Mouse (Mus musculus) fibroblast of lung, adult 2 months (primary cell): ENCODE results near the gene Dpp7.

Source experiments
- DNase-seq: peaks from one replicate; pipeline ENCODE4 v3.0.0-alpha.2; 2011; ENCODE audit warnings: low read depth

Dpp7 gene

GRCm38 (mm10) chr2:25356208-25357079 lies at the start of gene Dpp7:
Dpp7 (minus strand) TSS chr2:25356359.
- peak; percentile 71 for DNase-seq

- DNase-seq, result no peak
Measured at GRCm38 (mm10) chr2:25403994-25404393, 47.8 kb upstream of the Dpp7 start.

GRCm38 (mm10) chr2:25402972-25403601 lies 46.9 kb upstream of the Dpp7 start:
- no peak for DNase-seq

DNA sequence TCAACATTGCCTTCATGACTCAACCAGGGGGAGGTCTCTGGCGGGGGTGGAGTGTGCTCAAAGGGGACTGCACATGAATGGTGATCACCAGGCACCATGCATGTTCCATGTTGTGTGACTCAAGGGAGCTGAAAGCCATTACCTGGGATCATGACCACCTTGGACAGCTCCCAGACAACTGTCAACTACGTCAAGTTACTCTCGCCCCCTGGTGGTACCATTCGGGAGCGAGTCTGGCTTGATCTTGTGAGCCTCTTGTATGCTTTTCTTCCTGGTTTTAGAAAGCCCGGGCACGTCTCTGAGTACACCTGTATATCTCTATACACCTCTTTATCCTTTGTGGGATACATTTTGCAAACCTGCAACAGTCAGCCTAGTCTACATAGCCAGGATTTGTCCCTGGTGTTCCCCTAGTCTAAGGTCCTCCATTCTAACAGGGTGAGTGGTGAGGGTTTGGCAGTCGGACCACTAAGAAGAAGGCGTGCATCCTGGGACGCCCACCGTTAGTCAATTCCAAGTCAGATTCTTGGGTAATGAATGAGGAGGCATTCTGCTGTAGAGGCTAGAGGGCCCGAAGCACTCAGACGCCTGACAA lies 46.3 kb upstream of the Dpp7 start:
- no peak for DNase-seq

- DNase-seq, result no peak
Measured at GRCm38 (mm10) chr2:25400764-25401163, 44.6 kb upstream of the Dpp7 start.

DNA sequence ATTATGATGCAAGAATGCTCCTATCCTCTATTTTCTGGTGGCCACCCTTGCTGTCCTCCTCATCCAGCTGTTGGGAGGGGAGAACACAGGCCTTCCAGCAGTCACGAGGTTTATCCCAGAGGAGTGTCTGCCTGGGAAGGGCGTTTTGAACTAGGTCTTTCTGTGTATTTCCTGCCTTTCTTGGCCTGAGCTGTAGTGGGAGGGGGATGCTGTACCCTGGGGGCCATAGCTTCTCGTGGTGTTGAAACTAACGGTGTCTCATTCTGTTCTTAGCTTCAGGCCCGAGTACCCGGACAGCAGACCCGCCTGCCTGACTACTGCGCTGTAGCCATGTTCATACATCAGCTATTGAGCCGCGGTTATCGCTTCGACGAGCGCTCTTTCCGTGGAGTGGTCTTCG lies 44.1 kb upstream of the Dpp7 start:
- no peak for DNase-seq

- DNase-seq, result no peak
Measured at GRCm38 (mm10) chr2:25399051-25399450, 42.9 kb upstream of the Dpp7 start, which contains the start of gene Npdc1. Npdc1 (plus strand) TSS chr2:25399351.

DNA sequence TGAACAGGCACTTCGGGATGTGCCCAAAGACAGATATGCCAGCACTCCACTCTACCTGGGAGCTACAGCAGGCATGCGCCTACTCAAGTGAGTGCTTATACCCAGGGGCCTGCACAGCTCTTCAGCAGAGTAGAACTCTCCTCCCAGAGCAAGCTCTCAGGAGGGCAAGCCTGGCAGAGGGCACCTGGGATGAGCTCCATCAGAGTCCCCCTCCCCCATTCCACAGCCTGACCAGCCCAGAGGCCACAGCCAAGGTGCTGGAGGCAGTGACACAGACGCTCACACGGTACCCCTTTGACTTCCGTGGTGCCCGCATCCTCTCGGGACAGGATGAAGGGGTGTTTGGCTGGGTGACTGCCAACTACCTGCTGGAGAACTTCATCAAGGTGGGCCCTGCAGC lies 41.9 kb upstream of the Dpp7 start:
- DNase-seq, result no peak

DNA sequence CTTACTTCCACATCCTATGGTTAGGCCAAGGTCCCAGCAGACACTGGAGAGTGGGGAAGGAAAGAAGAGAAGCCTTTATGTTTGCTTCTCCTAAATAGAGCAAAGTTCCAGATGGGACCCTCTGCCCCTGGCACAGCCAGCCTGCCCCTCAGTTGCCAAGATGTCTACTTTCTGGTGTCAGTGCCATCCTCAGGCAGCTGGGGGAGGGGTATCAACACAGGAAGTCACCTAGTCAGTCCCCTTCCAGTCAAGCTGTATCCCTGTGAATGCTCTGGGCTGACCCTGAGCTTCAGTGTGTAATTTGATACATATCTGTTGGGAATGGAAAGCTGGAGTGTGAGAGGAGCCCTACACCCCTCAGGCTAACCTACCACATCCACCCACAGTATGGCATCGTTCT lies 40.9 kb upstream of the Dpp7 start:
- no peak for DNase-seq

- no peak for DNase-seq
Measured at GRCm38 (mm10) chr2:25396597-25396983, 40.4 kb upstream of the Dpp7 start.

DNA sequence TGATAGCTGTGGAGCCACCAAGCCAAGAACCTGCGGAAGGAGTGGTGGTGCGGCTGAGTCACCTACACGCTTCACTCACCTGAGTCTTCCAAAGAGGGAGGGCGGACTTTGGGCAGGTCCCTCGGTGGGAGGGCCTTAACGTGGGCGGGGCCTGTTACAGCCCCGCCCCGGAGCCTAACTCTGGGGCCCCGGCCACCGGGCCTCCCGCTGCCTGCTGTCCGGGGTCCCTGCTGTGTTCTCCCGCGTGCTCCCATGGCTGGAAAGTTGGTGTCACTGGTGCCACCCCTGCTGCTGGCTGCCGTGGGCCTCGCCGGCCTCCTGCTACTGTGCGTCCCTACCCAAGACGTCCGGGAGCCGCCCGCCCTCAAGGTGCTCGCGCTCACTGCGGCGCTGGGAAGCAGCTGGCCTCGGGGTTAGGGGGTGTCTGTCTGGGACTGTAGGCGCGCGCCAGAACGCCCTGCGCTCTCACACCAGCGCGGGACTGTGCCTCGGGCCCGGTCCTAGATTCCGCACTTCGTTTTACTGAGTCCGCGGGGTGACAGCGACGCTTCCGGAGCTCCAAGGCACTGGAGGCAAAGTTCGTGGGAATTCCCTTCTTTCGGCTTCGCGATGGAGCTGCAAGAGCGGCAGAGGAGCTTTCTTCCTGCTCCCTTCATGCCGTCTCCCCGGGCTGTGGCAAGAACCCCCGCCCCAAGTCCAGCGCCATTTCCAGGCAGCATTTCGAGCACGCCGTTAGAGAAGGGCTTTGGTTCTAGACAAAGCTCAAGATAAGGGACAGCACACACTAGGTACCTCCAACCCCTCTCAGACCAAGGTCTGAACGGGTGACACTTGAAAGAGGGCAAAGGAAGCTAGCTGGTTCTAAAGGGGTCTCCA lies 39.8 kb upstream of the Dpp7 start, which contains the start of gene Entpd2:
Gene Entpd2 (plus strand): TSS at position 154 of the 876 bp plus-strand sequence.
- DNase-seq, result no peak

GRCm38 (mm10) chr2:25394281-25395221 lies 38.4 kb upstream of the Dpp7 start:
- DNase-seq, result peak; percentile 59

GRCm38 (mm10) chr2:25391266-25391665 lies 35.1 kb upstream of the Dpp7 start:
- no peak for DNase-seq

DNA sequence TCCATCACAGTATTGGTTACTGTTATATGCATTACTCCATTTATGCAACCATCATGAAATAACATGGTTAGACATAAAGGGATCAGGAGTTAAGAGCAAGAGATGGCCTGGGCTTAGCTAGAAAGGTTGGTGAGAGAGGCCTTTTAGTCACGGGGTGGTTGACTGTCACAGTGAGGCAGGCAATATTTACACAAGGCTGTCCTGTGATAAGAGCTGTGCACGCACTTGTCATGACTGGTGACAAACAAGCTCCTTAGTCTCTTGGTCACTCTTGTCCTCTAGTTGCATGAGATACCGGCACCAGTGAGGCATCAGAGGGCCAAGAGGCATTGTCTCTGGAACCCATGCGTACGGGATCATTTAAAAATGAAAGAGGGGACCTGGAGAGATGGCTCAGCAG lies 28.3 kb upstream of the Dpp7 start:
- DNase-seq, result no peak

DNA sequence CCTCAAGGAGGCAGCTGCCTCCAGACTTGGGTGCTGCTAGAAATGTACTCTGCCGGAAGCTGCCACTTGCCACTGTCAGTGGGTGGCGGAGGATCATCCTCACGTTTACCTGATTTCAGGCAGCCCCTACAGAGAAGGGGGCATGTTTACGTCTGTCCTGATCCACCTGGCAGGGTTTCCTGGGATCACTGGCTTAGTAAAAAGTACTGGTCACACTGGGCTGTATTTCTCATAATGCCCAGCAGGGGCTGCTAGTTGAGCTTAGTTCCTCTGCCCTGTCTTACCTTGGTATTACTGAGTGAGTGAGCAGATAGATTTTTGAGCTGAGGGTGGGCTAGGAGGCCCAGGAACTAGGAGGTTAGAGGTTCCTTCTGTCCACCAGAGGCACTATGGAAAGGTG lies 20.4 kb upstream of the Dpp7 start:
- no peak for DNase-seq

DNA sequence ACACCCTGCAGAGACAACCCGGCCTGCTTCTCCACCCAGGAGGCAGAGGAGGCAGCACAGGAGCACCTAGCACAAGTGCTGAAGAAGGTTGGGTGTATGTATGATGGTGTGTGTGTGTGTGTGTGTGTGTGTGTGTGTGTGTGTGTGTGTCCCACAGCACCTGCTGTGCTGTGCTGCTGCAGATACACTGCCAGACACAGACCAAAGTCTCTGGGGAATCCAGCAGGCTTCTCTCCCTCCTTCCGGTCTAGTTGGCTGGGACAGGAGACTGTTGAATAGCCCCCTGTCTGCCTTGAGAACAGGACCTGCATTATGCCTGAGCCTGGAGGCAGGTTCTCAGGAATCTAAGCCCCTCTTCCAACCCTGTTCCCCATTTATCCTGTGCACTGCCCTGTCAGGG lies 17.3 kb upstream of the Dpp7 start:
- DNase-seq, result no peak

DNA sequence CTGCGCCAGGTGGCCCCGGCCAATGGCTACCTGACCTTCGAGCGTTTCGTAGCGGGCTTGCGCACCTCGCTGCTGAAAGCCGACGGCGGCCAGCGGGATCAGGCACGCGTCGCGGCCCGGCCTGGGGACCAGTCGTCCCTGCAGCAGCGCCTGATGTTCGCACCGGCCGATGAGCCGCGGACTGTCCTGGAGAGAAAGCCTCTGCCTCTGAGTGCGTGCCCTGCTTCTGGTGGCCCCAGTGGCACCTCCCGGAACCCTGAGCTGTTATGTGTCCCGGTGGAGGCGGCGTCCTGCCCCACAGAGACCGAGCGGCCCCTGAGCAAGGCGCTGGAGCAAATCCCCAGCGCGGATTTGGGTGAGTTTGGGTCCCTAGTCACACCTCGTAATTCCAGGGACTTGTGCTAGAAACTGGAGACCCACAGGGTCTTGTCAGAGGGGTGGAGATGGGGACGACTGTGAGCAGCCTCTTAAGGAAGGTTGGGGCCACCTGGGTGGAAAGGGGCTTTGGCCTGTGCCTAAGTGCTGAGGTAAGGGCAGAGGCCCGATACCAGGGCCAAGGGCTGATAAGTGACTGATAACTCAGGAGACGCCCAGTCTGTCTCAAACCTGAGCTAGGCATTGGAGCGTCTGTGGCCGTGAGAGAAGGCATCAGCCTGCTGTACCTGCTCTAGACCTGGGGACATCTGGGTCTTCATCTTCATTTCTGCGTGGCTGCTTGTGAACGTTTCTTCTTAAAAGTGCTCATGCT lies 16.7 kb upstream of the Dpp7 start:
- no peak for DNase-seq

DNA sequence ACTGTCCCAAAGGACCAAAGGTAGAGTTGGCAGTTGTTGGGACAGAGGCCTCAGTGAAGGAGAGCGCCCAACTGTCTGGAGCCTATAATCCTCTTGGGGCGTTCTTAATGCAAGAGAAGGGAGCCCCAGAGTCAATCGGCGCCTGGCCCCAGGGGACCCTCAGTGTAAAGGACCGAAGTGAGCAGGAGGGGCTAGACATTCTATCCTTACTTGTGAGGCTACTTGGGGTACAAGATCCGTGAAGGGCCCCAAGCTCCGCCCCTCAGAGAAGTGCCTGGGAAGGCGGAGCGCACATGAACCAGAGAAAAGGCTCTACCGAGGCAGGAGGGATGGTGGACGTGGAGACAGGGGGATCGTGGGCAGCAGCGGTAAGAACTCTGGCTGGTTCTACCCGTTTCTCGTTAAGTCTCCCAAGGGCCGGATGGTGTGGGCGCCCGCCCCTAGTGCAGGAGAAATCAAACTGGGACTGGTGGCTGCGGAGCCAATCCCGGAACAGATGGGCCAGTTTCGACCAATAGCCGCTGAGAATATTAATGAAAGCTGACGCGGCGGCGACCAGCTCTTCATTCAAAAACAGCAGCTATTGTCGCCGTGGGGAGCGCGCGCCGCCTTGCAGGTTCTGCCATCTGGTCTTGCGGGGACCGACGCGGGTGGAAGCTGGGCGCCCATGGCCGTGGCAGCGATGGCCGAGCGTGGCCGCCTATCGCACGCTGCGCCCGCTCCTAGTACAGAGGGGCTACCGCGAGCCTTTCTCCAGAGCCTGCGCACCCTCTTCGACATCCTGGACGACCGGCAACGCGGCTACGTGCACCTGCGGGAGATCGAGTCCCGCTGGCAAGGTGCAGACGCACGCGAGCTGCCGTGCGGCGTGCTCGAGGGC lies 15.8 kb upstream of the Dpp7 start, which contains the start of gene Sapcd2:
Gene Sapcd2 (plus strand): TSS at position 558 of the 880 bp plus-strand sequence.
- DNase-seq, result peak; percentile 65

- no peak for DNase-seq
Measured at GRCm38 (mm10) chr2:25369996-25370395, 13.8 kb upstream of the Dpp7 start.
